Mouse (Mus musculus) R1 (cell line): ENCODE results near the gene Emp1.

Experiments used
- DNase-seq: peaks from one replicate; pipeline ENCODE4 v3.0.0-alpha.2; 2018; ENCODE audit warnings: low read depth, low spot score

Emp1 gene

GRCm38 (mm10) chr6:135363344-135364040 lies 1.1 kb downstream of the Emp1 start:
- DNase-seq, result peak; percentile 54

GRCm38 (mm10) chr6:135364041-135364745 lies 1.8 kb downstream of the Emp1 start:
- peak; percentile 11 for DNase-seq

- no peak for DNase-seq
Observed at GRCm38 (mm10) chr6:135364891-135365301, 2.6 kb downstream of the Emp1 start.

- DNase-seq, result no peak
Observed at GRCm38 (mm10) chr6:135365614-135366013, 3.3 kb downstream of the Emp1 start.

GRCm38 (mm10) chr6:135368230-135368629 lies 5.9 kb downstream of the Emp1 start:
- DNase-seq, result peak; percentile 13

- DNase-seq, result peak; percentile 14
Observed at GRCm38 (mm10) chr6:135369551-135369968, 7.2 kb downstream of the Emp1 start.

GRCm38 (mm10) chr6:135370954-135371353 lies 8.6 kb downstream of the Emp1 start:
- DNase-seq, result no peak

GRCm38 (mm10) chr6:135373357-135373756 lies 11.0 kb downstream of the Emp1 start:
- DNase-seq, result peak; percentile 27

- no peak for DNase-seq
Observed at GRCm38 (mm10) chr6:135375818-135376217, 13.5 kb downstream of the Emp1 start.

GRCm38 (mm10) chr6:135376248-135376647 lies 13.9 kb downstream of the Emp1 start:
- DNase-seq, result no peak

GRCm38 (mm10) chr6:135377583-135378319 lies 15.4 kb downstream of the Emp1 start:
- DNase-seq, result peak; percentile 87

- DNase-seq, result no peak
Observed at GRCm38 (mm10) chr6:135383919-135384318, 21.6 kb downstream of the Emp1 start.

GRCm38 (mm10) chr6:135385738-135386459 lies 23.6 kb downstream of the Emp1 start:
- no peak for DNase-seq

GRCm38 (mm10) chr6:135387653-135388052 lies 25.3 kb downstream of the Emp1 start:
- DNase-seq, result no peak

- no peak for DNase-seq
Observed at GRCm38 (mm10) chr6:135388711-135389110, 26.4 kb downstream of the Emp1 start.

- DNase-seq, result no peak
Observed at GRCm38 (mm10) chr6:135390398-135390797, 28.1 kb downstream of the Emp1 start.

GRCm38 (mm10) chr6:135395375-135395774 lies 33.0 kb downstream of the Emp1 start:
- DNase-seq, result no peak

- DNase-seq, result peak; percentile 70
Observed at GRCm38 (mm10) chr6:135397089-135397488, 34.7 kb downstream of the Emp1 start.

- DNase-seq, result no peak
Observed at GRCm38 (mm10) chr6:135397788-135398187, 35.4 kb downstream of the Emp1 start.

- DNase-seq, result peak; percentile 32
Observed at GRCm38 (mm10) chr6:135398801-135399200, 36.5 kb downstream of the Emp1 start.

GRCm38 (mm10) chr6:135400306-135400705 lies 38.0 kb downstream of the Emp1 start:
- peak; percentile 75 for DNase-seq

- no peak for DNase-seq
Observed at GRCm38 (mm10) chr6:135405093-135405492, 42.7 kb downstream of the Emp1 start.
